In genomic region chr12:53331800-53332199, GRCm38 (mm10) we compare ENCODE assay signal across 13 mouse cellular contexts.
"Had no signal": no experiment of that assay in that cellular context is flagged by ENCODE, and none has a peak within 500 bp of the region (broad histone marks: within the 10 kb centered on the region; RNA-seq: fewer than 3 reads in every experiment).

No protein-coding gene starts in this region.

- H3K9ac ChIP-seq: liver, embryonic 15.5 days; midbrain, embryonic 15.5 days had no signal

- H3K4me3 ChIP-seq: left cerebral cortex, adult 2 months; limb, embryonic 10.5 days; liver, embryonic 15.5 days; midbrain, embryonic 15.5 days had no signal

- H3K9me3 ChIP-seq: limb, embryonic 10.5 days; liver, embryonic 15.5 days; midbrain, embryonic 15.5 days had no signal

- ATAC-seq: lung, postnatal 0 days; midbrain, embryonic 15.5 days had no signal

- DNase-seq: kidney, postnatal 10 days; kidney, postnatal 4 days; lung, adult 2 months; lung, postnatal 36 days; right cerebral cortex, adult 18-20 months; right cerebral cortex, postnatal 25 days; thymus, postnatal 36 days had no signal

- H3K4me1 ChIP-seq: liver, embryonic 15.5 days had no signal

- H3K36me3 ChIP-seq: limb, embryonic 10.5 days; liver, embryonic 15.5 days; midbrain, embryonic 15.5 days had no signal

- H3K27ac ChIP-seq: left cerebral cortex, adult 2 months; limb, embryonic 10.5 days; liver, embryonic 15.5 days; midbrain, embryonic 15.5 days had no signal

- H3K27me3 ChIP-seq: liver, embryonic 15.5 days; midbrain, embryonic 15.5 days had no signal

- H3K4me2 ChIP-seq: liver, embryonic 11.5 days; liver, embryonic 15.5 days; midbrain, embryonic 15.5 days had no signal
